Mouse (Mus musculus) stomach, postnatal 0 days (tissue): ENCODE measurements around the gene Dlg2.

Experiments
- CTCF ChIP-seq: IDR thresholded peaks from 2 replicates; pipeline ENCODE4 v1.5.1; 2016; ENCODE audit warnings: antibody characterized with exemption, low read depth, mild to moderate bottlenecking, moderate library complexity
- EP300 ChIP-seq: optimal IDR thresholded peaks from 2 replicates; pipeline ENCODE3; 2016; ENCODE audit warnings: antibody characterized with exemption

DNA sequence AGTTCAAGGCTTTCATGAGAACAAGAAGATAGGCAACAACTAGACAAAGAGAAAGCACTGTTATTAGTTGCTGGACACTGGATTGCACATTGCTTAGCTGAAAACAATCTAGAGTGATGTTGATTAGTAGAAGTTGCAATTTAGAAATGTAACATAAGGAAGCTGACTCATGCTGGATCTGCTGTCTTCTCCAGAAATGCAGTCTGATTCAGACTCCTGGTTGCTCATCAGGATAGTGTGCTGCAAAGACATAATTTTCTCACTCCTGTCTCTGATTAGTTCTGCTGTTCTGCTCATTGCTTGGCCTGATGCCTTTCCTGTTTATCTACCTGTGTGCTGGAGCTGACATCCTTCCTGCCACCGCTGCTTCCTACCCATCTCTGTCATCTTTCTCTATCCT lies 1572.4 kb downstream of the Dlg2 start:
- TF ChIP-seq CTCF (no peak), EP300 (no peak)
